Mouse (Mus musculus): ENCODE results near the gene Rpa2.
"Not testable (repeated sequence)": the region's sequence is repeated elsewhere in the genome, so short reads cannot be mapped to it uniquely, and the experiment has no call there.

Gene Rpa2

GRCm38 (mm10) chr4:132762602-132763001 is 5.5 kb upstream of the Rpa2 start:
- DNase-seq (ENCODE audit: extremely low spot score, low spot score): no peak

- DNase-seq (ENCODE audit: extremely low spot score, low spot score): not testable (repeated sequence)
Observed at GRCm38 (mm10) chr4:132763125-132763524, 5.0 kb upstream of the Rpa2 start.

- no peak for DNase-seq (ENCODE audit: extremely low spot score, low spot score)
Observed at GRCm38 (mm10) chr4:132771776-132772175, 3.6 kb downstream of the Rpa2 start.

- no peak for DNase-seq (ENCODE audit: extremely low spot score, low spot score)
Observed at GRCm38 (mm10) chr4:132774905-132775304, 6.8 kb downstream of the Rpa2 start.

- DNase-seq (ENCODE audit: extremely low spot score, low spot score): peak; percentile 47
Observed at GRCm38 (mm10) chr4:132776764-132777163, 8.6 kb downstream of the Rpa2 start.

GRCm38 (mm10) chr4:132778562-132779201 is 10.6 kb downstream of the Rpa2 start:
- DNase-seq (ENCODE audit: extremely low spot score, low spot score): no peak

GRCm38 (mm10) chr4:132780288-132780687 is 12.2 kb downstream of the Rpa2 start:
- no peak for DNase-seq (ENCODE audit: extremely low spot score, low spot score)

- DNase-seq (ENCODE audit: extremely low spot score, low spot score): no peak
Observed at GRCm38 (mm10) chr4:132783732-132784131, 15.6 kb downstream of the Rpa2 start.

GRCm38 (mm10) chr4:132785228-132785627 is 17.1 kb downstream of the Rpa2 start:
- DNase-seq (ENCODE audit: extremely low spot score, low spot score): no peak

- no peak for DNase-seq (ENCODE audit: extremely low spot score, low spot score)
Observed at GRCm38 (mm10) chr4:132789731-132790130, 21.6 kb downstream of the Rpa2 start.

- DNase-seq (ENCODE audit: extremely low spot score, low spot score): not testable (repeated sequence)
Observed at GRCm38 (mm10) chr4:132793322-132794004, 25.3 kb downstream of the Rpa2 start.

GRCm38 (mm10) chr4:132794028-132794427 is 25.9 kb downstream of the Rpa2 start:
- no peak for DNase-seq (ENCODE audit: extremely low spot score, low spot score)

GRCm38 (mm10) chr4:132794760-132795159 is 26.6 kb downstream of the Rpa2 start:
- DNase-seq (ENCODE audit: extremely low spot score, low spot score): no peak

GRCm38 (mm10) chr4:132795171-132795570 is 27.0 kb downstream of the Rpa2 start:
- DNase-seq (ENCODE audit: extremely low spot score, low spot score): no peak

GRCm38 (mm10) chr4:132796196-132796886 is 28.2 kb downstream of the Rpa2 start, which contains the start of gene Themis2:
TSS of gene Themis2 (minus strand) at chr4:132796387.
- peak; percentile 67 for DNase-seq (ENCODE audit: extremely low spot score, low spot score)

GRCm38 (mm10) chr4:132797461-132797860 is 29.3 kb downstream of the Rpa2 start:
- DNase-seq (ENCODE audit: extremely low spot score, low spot score): no peak

GRCm38 (mm10) chr4:132798028-132798427 is 29.9 kb downstream of the Rpa2 start:
- no peak for DNase-seq (ENCODE audit: extremely low spot score, low spot score)

- not testable (repeated sequence) for DNase-seq (ENCODE audit: extremely low spot score, low spot score)
Observed at GRCm38 (mm10) chr4:132798666-132799065, 30.5 kb downstream of the Rpa2 start.

GRCm38 (mm10) chr4:132799845-132800244 is 31.7 kb downstream of the Rpa2 start:
- DNase-seq (ENCODE audit: extremely low spot score, low spot score): no peak

- DNase-seq (ENCODE audit: extremely low spot score, low spot score): no peak
Observed at GRCm38 (mm10) chr4:132801176-132802077, 33.3 kb downstream of the Rpa2 start.

GRCm38 (mm10) chr4:132802171-132802637 is 34.1 kb downstream of the Rpa2 start:
- no peak for DNase-seq (ENCODE audit: extremely low spot score, low spot score)
